Mouse (Mus musculus): ENCODE results near the gene Mbd5. TPM values are rescaled to one million over a fixed set of nuclear protein-coding genes. Genes with fewer than 3 reads are reported as not detected.

Mbd5 gene
- total and polyA plus RNA-seq, 2 experiments from 2014 or later: 25.1 to 27.7 TPM

GRCm38 (mm10) chr2:49350852-49351251 lies 401.5 kb downstream of the Mbd5 start:
- Histone ChIP-seq H3K27me3 (ENCODE audit: insufficient read depth, low read length) (no peaks in the 10 kb centered on the region), H3K4me2 (ENCODE audit: low read depth, low read length, poor library complexity, severe bottlenecking) (no peak overlapping the region), H3K36me3 (ENCODE audit: insufficient read depth, low read length) (no peaks in the 10 kb centered on the region), H3K9me3 (ENCODE audit: low read length) (no peaks in the 10 kb centered on the region), H3K4me3 (ENCODE audit: low read depth, low read length) (no peak overlapping the region), H3K4me1 (ENCODE audit: insufficient read depth, low read length) (no peaks in the 10 kb centered on the region), H3K9ac (replicated peaks; ENCODE audit: low read length, poor library complexity, severe bottlenecking) (no peak overlapping the region), H3K27ac (ENCODE audit: low read depth, low read length) (no peak overlapping the region)
- WGBS: 95% methylated on average over 4 of the region's 4 CpGs
- DNase-seq (ENCODE audit: low spot score) (no peak), ATAC-seq (ENCODE audit: low FRiP score) (no peak)
- no peak for TF ChIP-seq CTCF (IDR thresholded peaks at IDR 0.05)

- DNase-seq (ENCODE audit: low spot score) (no peak), ATAC-seq (ENCODE audit: low FRiP score) (no peak)
- Histone ChIP-seq H3K4me2 (ENCODE audit: low read depth, low read length, poor library complexity, severe bottlenecking) (no peak overlapping the region), H3K9ac (replicated peaks; ENCODE audit: low read length, poor library complexity, severe bottlenecking) (no peak overlapping the region), H3K9me3 (ENCODE audit: low read length) (no peaks in the 10 kb centered on the region), H3K4me1 (ENCODE audit: insufficient read depth, low read length) (no peaks in the 10 kb centered on the region), H3K4me3 (ENCODE audit: low read depth, low read length) (no peak overlapping the region), H3K36me3 (ENCODE audit: insufficient read depth, low read length) (no peaks in the 10 kb centered on the region), H3K27ac (ENCODE audit: low read depth, low read length) (no peak overlapping the region), H3K27me3 (ENCODE audit: insufficient read depth, low read length) (no peaks in the 10 kb centered on the region)
- 90% methylated on average over 1 of the region's 1 CpGs for WGBS
- TF ChIP-seq CTCF (IDR thresholded peaks at IDR 0.05): no peak
These were observed 404.8 kb downstream of the Mbd5 start for GRCm38 (mm10) chr2:49354066-49354465.

GRCm38 (mm10) chr2:49355867-49356266 lies 406.6 kb downstream of the Mbd5 start:
- Histone ChIP-seq H3K9ac (replicated peaks; ENCODE audit: low read length, poor library complexity, severe bottlenecking) (no peak overlapping the region), H3K9me3 (ENCODE audit: low read length) (no peaks in the 10 kb centered on the region), H3K4me3 (ENCODE audit: low read depth, low read length) (no peak overlapping the region), H3K4me1 (ENCODE audit: insufficient read depth, low read length) (no peaks in the 10 kb centered on the region), H3K27ac (ENCODE audit: low read depth, low read length) (no peak overlapping the region), H3K4me2 (ENCODE audit: low read depth, low read length, poor library complexity, severe bottlenecking) (no peak overlapping the region), H3K36me3 (ENCODE audit: insufficient read depth, low read length) (no peaks in the 10 kb centered on the region), H3K27me3 (ENCODE audit: insufficient read depth, low read length) (no peaks in the 10 kb centered on the region)
- no peak for DNase-seq (ENCODE audit: low spot score)
- TF ChIP-seq CTCF (IDR thresholded peaks at IDR 0.05): no peak
- peak; percentile 44; the same call in 1 of the 2 replicates for ATAC-seq (ENCODE audit: low FRiP score)
- 86% methylated on average over 8 of the region's 8 CpGs for WGBS

GRCm38 (mm10) chr2:49358128-49358814 lies 409.0 kb downstream of the Mbd5 start:
- Histone ChIP-seq H3K9me3 (ENCODE audit: low read length) (no peaks in the 10 kb centered on the region), H3K36me3 (ENCODE audit: insufficient read depth, low read length) (no peaks in the 10 kb centered on the region), H3K4me2 (ENCODE audit: low read depth, low read length, poor library complexity, severe bottlenecking) (no peak overlapping the region), H3K27ac (ENCODE audit: low read depth, low read length) (no peak overlapping the region), H3K4me3 (ENCODE audit: low read depth, low read length) (no peak overlapping the region), H3K27me3 (ENCODE audit: insufficient read depth, low read length) (no peaks in the 10 kb centered on the region), H3K4me1 (ENCODE audit: insufficient read depth, low read length) (no peaks in the 10 kb centered on the region), H3K9ac (replicated peaks; ENCODE audit: low read length, poor library complexity, severe bottlenecking) (no peak overlapping the region)
- DNase-seq (ENCODE audit: low spot score): no peak
- 84% methylated on average over 7 of the region's 7 CpGs for WGBS
- ATAC-seq (ENCODE audit: low FRiP score): no peak
- TF ChIP-seq CTCF (IDR thresholded peaks at IDR 0.05): no peak

- Histone ChIP-seq H3K27me3 (ENCODE audit: insufficient read depth, low read length) (no peaks in the 10 kb centered on the region), H3K36me3 (ENCODE audit: insufficient read depth, low read length) (no peaks in the 10 kb centered on the region), H3K9me3 (ENCODE audit: low read length) (no peaks in the 10 kb centered on the region), H3K9ac (replicated peaks; ENCODE audit: low read length, poor library complexity, severe bottlenecking) (no peak overlapping the region), H3K27ac (ENCODE audit: low read depth, low read length) (no peak overlapping the region), H3K4me3 (ENCODE audit: low read depth, low read length) (no peak overlapping the region), H3K4me1 (ENCODE audit: insufficient read depth, low read length) (no peaks in the 10 kb centered on the region), H3K4me2 (ENCODE audit: low read depth, low read length, poor library complexity, severe bottlenecking) (no peak overlapping the region)
- ATAC-seq (ENCODE audit: low FRiP score) (no peak), DNase-seq (ENCODE audit: low spot score) (peak; percentile 30)
- TF ChIP-seq CTCF (IDR thresholded peaks at IDR 0.05): peak; percentile 62
- WGBS: 72% methylated on average over 4 of the region's 4 CpGs
These were observed 409.7 kb downstream of the Mbd5 start for GRCm38 (mm10) chr2:49358839-49359520.

GRCm38 (mm10) chr2:49359706-49360105 lies 410.4 kb downstream of the Mbd5 start:
- Histone ChIP-seq H3K4me2 (ENCODE audit: low read depth, low read length, poor library complexity, severe bottlenecking) (no peak overlapping the region), H3K9me3 (ENCODE audit: low read length) (no peaks in the 10 kb centered on the region), H3K4me3 (ENCODE audit: low read depth, low read length) (no peak overlapping the region), H3K27me3 (ENCODE audit: insufficient read depth, low read length) (no peaks in the 10 kb centered on the region), H3K4me1 (ENCODE audit: insufficient read depth, low read length) (no peaks in the 10 kb centered on the region), H3K36me3 (ENCODE audit: insufficient read depth, low read length) (no peaks in the 10 kb centered on the region), H3K9ac (replicated peaks; ENCODE audit: low read length, poor library complexity, severe bottlenecking) (no peak overlapping the region), H3K27ac (ENCODE audit: low read depth, low read length) (no peak overlapping the region)
- no peak for DNase-seq (ENCODE audit: low spot score)
- 57% methylated on average over 4 of the region's 4 CpGs for WGBS
- no peak for ATAC-seq (ENCODE audit: low FRiP score)
- 0 out of 2 replicates have a peak, but pooled peaks have one; percentile 27 for TF ChIP-seq CTCF (IDR thresholded peaks at IDR 0.05)

Data from midbrain, postnatal 0 days (tissue).